8 mouse cellular contexts compared by ENCODE assay signal in the genomic region with DNA sequence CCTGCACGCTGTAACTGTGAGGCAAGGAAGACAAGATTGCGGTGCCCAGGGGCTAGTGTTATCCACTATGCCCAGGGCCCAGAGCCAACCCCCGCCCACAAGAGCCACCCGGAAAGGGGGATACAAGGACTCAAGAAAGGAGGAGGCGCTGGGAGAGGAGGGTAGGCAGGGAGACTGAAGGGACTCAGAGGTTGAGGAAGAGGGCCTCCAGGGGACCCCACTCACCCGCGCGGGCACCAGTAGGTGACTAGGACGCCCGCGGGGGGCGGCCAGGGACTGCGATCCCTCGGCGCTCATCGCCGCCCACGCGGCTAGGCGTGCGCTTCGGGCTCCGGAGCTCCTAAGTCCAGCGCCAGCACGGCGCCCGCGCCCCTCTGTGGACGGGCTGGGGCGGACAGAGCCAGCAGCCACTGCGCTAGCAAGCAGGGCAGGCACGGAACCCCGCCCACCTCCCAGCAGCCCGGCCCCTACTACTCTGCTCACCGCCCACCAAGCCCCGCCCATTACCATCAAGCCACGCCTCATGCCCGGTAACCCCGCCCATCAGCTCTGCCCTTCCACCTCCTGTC. TPM values are rescaled to one million over a fixed set of nuclear protein-coding genes. Genes with fewer than 3 reads are reported as not detected.
DNase-seq lines count a peak whose midpoint lies in the region; ATAC-seq and TF ChIP-seq lines count a peak whose summit lies in the region.

Sntg2 (minus strand) TSS at position 443 of the 569 bp plus-strand sequence.

- peak within 1 kb of the TSS; percentile 78 for H3K4me3 ChIP-seq in megakaryocyte, embryonic 14.5 days (replicated peaks)
- peak within 1 kb of the TSS; percentile 55 for H3K4me3 ChIP-seq in forebrain, embryonic 15.5 days
- H3K4me3 ChIP-seq in heart, postnatal 0 days (ENCODE audit: low read depth, low read length), result peak within 1 kb of the TSS; percentile 48
- peak within 1 kb of the TSS; percentile 71 for H3K4me3 ChIP-seq in liver, adult 2 months (ENCODE audit: insufficient read depth, low read depth, low read length)
- H3K4me3 ChIP-seq in neural tube, embryonic 11.5 days (ENCODE audit: low read depth, low read length), result peak within 1 kb of the TSS; percentile 51

- H3K9ac ChIP-seq in forebrain, embryonic 15.5 days (replicated peaks), result peak within 1 kb of the TSS; percentile 56
- peak within 1 kb of the TSS; percentile 22; the same call in 1 of the 2 replicates for H3K9ac ChIP-seq in heart, postnatal 0 days (replicated peaks; ENCODE audit: low read depth, low read length)
- H3K9ac ChIP-seq in liver, adult 2 months (ENCODE audit: low read depth, low read length), result peak within 1 kb of the TSS; percentile 86
- peak within 1 kb of the TSS; percentile 62 for H3K9ac ChIP-seq in neural tube, embryonic 11.5 days (ENCODE audit: low read length)

- TF ChIP-seq CTCF in heart, postnatal 0 days (IDR thresholded peaks at IDR 0.05; ENCODE audit: low read depth), result peak; percentile 33
- peak; percentile 35 for TF ChIP-seq CTCF in liver, adult 2 months (IDR thresholded peaks at IDR 0.05; ENCODE audit: low read depth, low read length)

- peak; percentile 90 for TF ChIP-seq POLR2A in liver, adult 2 months (IDR thresholded peaks at IDR 0.05; ENCODE audit: extremely low read depth, insufficient read depth, low read length)

- peaks cover 13% of the 10 kb centered on the region for H3K27me3 ChIP-seq in megakaryocyte, embryonic 14.5 days (replicated peaks)
- no peaks in the 10 kb centered on the region; the same call in 1 of the 2 replicates for H3K27me3 ChIP-seq in forebrain, embryonic 15.5 days
- no peaks in the 10 kb centered on the region for H3K27me3 ChIP-seq in heart, postnatal 0 days (ENCODE audit: control insufficient read depth, insufficient read depth, low read length)
- no peaks in the 10 kb centered on the region for H3K27me3 ChIP-seq in liver, adult 2 months (ENCODE audit: control insufficient read depth, insufficient read depth, low read length)
- H3K27me3 ChIP-seq in neural tube, embryonic 11.5 days (ENCODE audit: control insufficient read depth, insufficient read depth, low read length), result no peaks in the 10 kb centered on the region

- under 1% methylated on average over 30 of the region's 39 CpGs for WGBS in forebrain, embryonic 15.5 days
- under 1% methylated on average over 35 of the region's 39 CpGs for WGBS in heart, postnatal 0 days
- under 1% methylated on average over 37 of the region's 39 CpGs for WGBS in liver, adult 2 months
- 2% methylated on average over 28 of the region's 39 CpGs for WGBS in neural tube, embryonic 11.5 days

- no peaks in the 10 kb centered on the region for H3K9me3 ChIP-seq in megakaryocyte, embryonic 14.5 days
- no peaks in the 10 kb centered on the region for H3K9me3 ChIP-seq in forebrain, embryonic 15.5 days
- H3K9me3 ChIP-seq in heart, postnatal 0 days (replicated peaks; ENCODE audit: control insufficient read depth, low read length), result no peaks in the 10 kb centered on the region
- H3K9me3 ChIP-seq in neural tube, embryonic 11.5 days (ENCODE audit: control insufficient read depth, low read length), result no peaks in the 10 kb centered on the region

- DNase-seq in heart, postnatal 0 days (ENCODE audit: low spot score), result peak; percentile 77
- DNase-seq in kidney, postnatal 14 days, result peak; percentile 90
- DNase-seq in liver, adult 2 months (ENCODE audit: extremely low read depth, low read depth, low spot score), result peak; percentile 75
- peak; percentile 88 for DNase-seq in neural tube, embryonic 11.5 days (ENCODE audit: low spot score)
- peak; percentile 28 for DNase-seq in telencephalon, adult 2 months (ENCODE audit: low read depth, low spot score)

- peaks cover 3% of the 10 kb centered on the region; the same call in 1 of the 2 replicates for H3K79me2 ChIP-seq in liver, adult 2 months (ENCODE audit: control insufficient read depth, insufficient read depth, low read length)

- H3K4me2 ChIP-seq in forebrain, embryonic 15.5 days (replicated peaks), result peak within 1 kb of the TSS; percentile 91
- H3K4me2 ChIP-seq in heart, postnatal 0 days (ENCODE audit: low read depth, low read length), result peak within 1 kb of the TSS; percentile 79
- peak within 1 kb of the TSS; percentile 90 for H3K4me2 ChIP-seq in neural tube, embryonic 11.5 days (ENCODE audit: low read depth)

- H3K36me3 ChIP-seq in megakaryocyte, embryonic 14.5 days (replicated peaks; ENCODE audit: low read length), result no peaks in the 10 kb centered on the region
- no peaks in the 10 kb centered on the region for H3K36me3 ChIP-seq in forebrain, embryonic 15.5 days
- H3K36me3 ChIP-seq in heart, postnatal 0 days (replicated peaks; ENCODE audit: control insufficient read depth, insufficient read depth, low read length), result no peaks in the 10 kb centered on the region
- H3K36me3 ChIP-seq in liver, adult 2 months (ENCODE audit: control insufficient read depth, insufficient read depth, low read length), result no peaks in the 10 kb centered on the region
- no peaks in the 10 kb centered on the region for H3K36me3 ChIP-seq in neural tube, embryonic 11.5 days (ENCODE audit: control insufficient read depth, insufficient read depth, low read length)

- TF ChIP-seq EP300 in heart, postnatal 0 days (IDR thresholded peaks at IDR 0.05; ENCODE audit: low read depth), result no peak

- H3K27ac ChIP-seq in forebrain, embryonic 15.5 days (replicated peaks), result no peak within 1 kb of the TSS
- H3K27ac ChIP-seq in heart, postnatal 0 days (ENCODE audit: low read depth), result no peak within 1 kb of the TSS
- H3K27ac ChIP-seq in liver, adult 2 months (replicated peaks; ENCODE audit: insufficient read depth, low read depth, low read length), result peak within 1 kb of the TSS; percentile 87
- no peak within 1 kb of the TSS for H3K27ac ChIP-seq in neural tube, embryonic 11.5 days (ENCODE audit: low read depth, low read length)

- no peak for ATAC-seq in megakaryocyte, adult 5-6 weeks (ENCODE audit: poor library complexity, severe bottlenecking)
- ATAC-seq in forebrain, embryonic 15.5 days (replicated peaks), result peak; percentile 96
- ATAC-seq in heart, postnatal 0 days (ENCODE audit: insufficient read depth, low read depth), result peak; percentile 97
- peak; percentile 98 for ATAC-seq in neural tube, embryonic 11.5 days (ENCODE audit: insufficient read depth, low FRiP score, low TSS enrichment)

- H3K4me1 ChIP-seq in megakaryocyte, embryonic 14.5 days, result peaks cover 9% of the 10 kb centered on the region
- H3K4me1 ChIP-seq in forebrain, embryonic 15.5 days, result peaks cover 8% of the 10 kb centered on the region
- H3K4me1 ChIP-seq in heart, postnatal 0 days (ENCODE audit: control insufficient read depth, insufficient read depth), result peaks cover 5% of the 10 kb centered on the region; the same call in 1 of the 2 replicates
- H3K4me1 ChIP-seq in liver, adult 2 months (ENCODE audit: control insufficient read depth, insufficient read depth, low read length), result peaks cover 13% of the 10 kb centered on the region
- peaks cover 5% of the 10 kb centered on the region; the same call in 1 of the 2 replicates for H3K4me1 ChIP-seq in neural tube, embryonic 11.5 days (ENCODE audit: control insufficient read depth, insufficient read depth, low read length)

RNA-seq across cellular contexts. Expression of gene Sntg2, which starts in this region (rescaled TPM):
- not detected in 2 replicates for polyA plus RNA-seq in megakaryocyte, embryonic 14.5 days (2012; ENCODE audit: insufficient read depth, low replicate concordance)
- total RNA-seq in megakaryocyte, adult 5-6 weeks (2015), result not detected in 2 replicates
- not detected in 2 replicates for total RNA-seq in megakaryocyte, adult 5-6 weeks (2017)
- 2.1 and 3.3 TPM in 2 replicates for polyA plus RNA-seq in forebrain, embryonic 15.5 days (2015; fragmentation: Nextera tagmentation; extraction: Ambion mirVana)
- 4.1 and 13.9 TPM in 2 replicates for total RNA-seq in heart, postnatal 0 days (2014; rRNA removed; ENCODE audit: low replicate concordance)
- polyA plus RNA-seq in heart, postnatal 0 days (2015; fragmentation: Nextera tagmentation; extraction: Ambion mirVana), result 2.8 TPM in 2 replicates
- 9.7 and 15.7 TPM in 2 replicates for total RNA-seq in liver, adult 2 months (2014; rRNA removed)
- 4.6 and 9.0 TPM in 2 replicates for polyA plus RNA-seq in liver, adult 2 months (2012; rRNA removed)
- polyA plus RNA-seq in neural tube, embryonic 11.5 days (2014; fragmentation: Nextera tagmentation; extraction: Ambion mirVana), result 0.94 and 1.7 TPM in 2 replicates

Comparison
In these comparisons a context has a peak if more than half of its experiments do, and no peak if none do; other contexts are left out.
1. H3K9ac ChIP-seq: peak in every context shown above with its lines; median percentile 86 in liver, adult 2 months; 62 in neural tube, embryonic 11.5 days; 56 in forebrain, embryonic 15.5 days; 22 in heart, postnatal 0 days.
2. DNase-seq: peak in every context shown above with its lines; median percentile 90 in kidney, postnatal 14 days; 88 in neural tube, embryonic 11.5 days; 77 in heart, postnatal 0 days; 75 in liver, adult 2 months; 28 in telencephalon, adult 2 months.